Mouse (Mus musculus): ENCODE measurements at regions not wholly inside any gene's neighbourhood (a gene's known extent, or its start where the extent isn't known, plus 50 kb on each side); places are given as distances from the start of the nearest gene placed in this dataset.

GRCm38 (mm10) chr15:61189981-61190380 is 267.2 kb upstream of the A1bg start:
- in situ Hi-C loops (cut with MboI; ENCODE audit: low pct_ligation_motif_present, low pct_unique_long_range_greater_than_20kb, low sequenced_read_pairs) (no loop called here), dilution Hi-C loops (cut with MboI; ENCODE audit: extremely low pct_ligation_motif_present, extremely low pct_unique_long_range_greater_than_20kb, low sequenced_read_pairs) (no loop called here)
- H3K4me1 ChIP-seq (ENCODE audit: control insufficient read depth in 1 of 2, insufficient read depth in 2 of 2), result no peaks in the 10 kb centered on the region
- H3K9ac ChIP-seq (ENCODE audit: insufficient read depth, low read depth), result no peak overlapping the region
- H3K9me3 ChIP-seq (replicated peaks; ENCODE audit: low read length), result no peaks in the 10 kb centered on the region
- no peaks in the 10 kb centered on the region for H3K79me2 ChIP-seq (replicated peaks; ENCODE audit: control insufficient read depth, extremely low read depth, insufficient read depth, poor library complexity, severe bottlenecking)
- H3K27me3 ChIP-seq (replicated peaks), result no peaks in the 10 kb centered on the region
- no peak for TF ChIP-seq ZC3H11A (IDR thresholded peaks at IDR 0.05; ENCODE audit: low read depth, low read length)
- TF ChIP-seq MAX (IDR thresholded peaks at IDR 0.05; ENCODE audit: low read length), result no peak
- no peak for TF ChIP-seq JUND (conservative IDR thresholded peaks at IDR 0.05; ENCODE audit: low read depth, low read length)
- no peak for TF ChIP-seq ZNF384 (IDR thresholded peaks at IDR 0.05; ENCODE audit: low read depth, low read length)
- TF ChIP-seq MEF2A (IDR thresholded peaks at IDR 0.05; ENCODE audit: borderline replicate concordance, low read depth, low read length), result no peak
- no peak for TF ChIP-seq POLR2AphosphoS2 (IDR thresholded peaks at IDR 0.05; ENCODE audit: low read depth, low read length)
- no peak for TF ChIP-seq TBP (conservative IDR thresholded peaks at IDR 0.05; ENCODE audit: low read depth, low read length)
- TF ChIP-seq CHD1 (IDR thresholded peaks at IDR 0.05; ENCODE audit: low read depth, low read length), result no peak
- no peak for TF ChIP-seq HCFC1 (IDR thresholded peaks at IDR 0.05; ENCODE audit: low read depth, low read length)
- no peak for TF ChIP-seq TCF12 (IDR thresholded peaks at IDR 0.05; ENCODE audit: low read depth, low read length)
- TF ChIP-seq SMC3 (IDR thresholded peaks at IDR 0.05; ENCODE audit: low read depth, low read length), result no peak
- no peak for TF ChIP-seq NELFE (IDR thresholded peaks at IDR 0.05; ENCODE audit: low read depth, low read length)
- TF ChIP-seq MAFK (IDR thresholded peaks at IDR 0.05; ENCODE audit: insufficient replicate concordance, low read length), result no peak
- no peak for TF ChIP-seq POLR2A (IDR thresholded peaks at IDR 0.05; ENCODE audit: low read depth, low read length)
- TF ChIP-seq ELF1 (IDR thresholded peaks at IDR 0.05; ENCODE audit: low read depth, low read length), result no peak
- TF ChIP-seq E2F4 (IDR thresholded peaks at IDR 0.05; ENCODE audit: insufficient replicate concordance, low read depth, low read length), result no peak
- no peak for TF ChIP-seq IRF4 (IDR thresholded peaks at IDR 0.05; ENCODE audit: low read depth, low read length)
- H3K36me3 ChIP-seq (replicated peaks in 1 of 2; ENCODE audit: control insufficient read depth in 1 of 2, insufficient read depth in 1 of 2, low read length in 1 of 2), result no peaks in the 10 kb centered on the region
- no peak overlapping the region for H3K4me2 ChIP-seq (ENCODE audit: insufficient read depth, low read depth, poor library complexity, severe bottlenecking)
- no peak overlapping the region for H3K4me3 ChIP-seq (replicated peaks in 1 of 3; ENCODE audit: low read depth in 2 of 3, low read length in 2 of 3, poor library complexity in 1 of 3)
- DNase-seq (ENCODE audit: extremely low read depth), result no peak
- no peak overlapping the region for H3K27ac ChIP-seq (ENCODE audit: insufficient read depth, low read depth)

GRCm38 (mm10) chr15:61189481-61189880 is 266.7 kb upstream of the A1bg start:
- H3K36me3 ChIP-seq (replicated peaks in 1 of 2; ENCODE audit: control insufficient read depth in 1 of 2, insufficient read depth in 1 of 2, low read length in 1 of 2), result no peaks in the 10 kb centered on the region
- H3K27ac ChIP-seq (ENCODE audit: insufficient read depth, low read depth), result no peak overlapping the region
- no peak overlapping the region for H3K9ac ChIP-seq (ENCODE audit: insufficient read depth, low read depth)
- H3K9me3 ChIP-seq (replicated peaks; ENCODE audit: low read length), result no peaks in the 10 kb centered on the region
- in situ Hi-C loops (cut with MboI; ENCODE audit: low pct_ligation_motif_present, low pct_unique_long_range_greater_than_20kb, low sequenced_read_pairs), result no loop called here
- no peak for DNase-seq (ENCODE audit: extremely low read depth)
- no peak for TF ChIP-seq CHD1 (IDR thresholded peaks at IDR 0.05; ENCODE audit: low read depth, low read length)
- no peak for TF ChIP-seq NRF1 (IDR thresholded peaks at IDR 0.05; ENCODE audit: low read depth, low read length)
- TF ChIP-seq UBTF (IDR thresholded peaks at IDR 0.05; ENCODE audit: low read depth, low read length), result no peak
- no peak for TF ChIP-seq BHLHE40 (IDR thresholded peaks at IDR 0.05; ENCODE audit: low read depth, low read length)
- no peak for TF ChIP-seq ETS1 (conservative IDR thresholded peaks at IDR 0.05; ENCODE audit: low read depth, low read length)
- TF ChIP-seq SMC3 (IDR thresholded peaks at IDR 0.05; ENCODE audit: low read depth, low read length), result no peak
- no peak for TF ChIP-seq MAX (IDR thresholded peaks at IDR 0.05; ENCODE audit: low read length)
- no peak for TF ChIP-seq SIN3A (IDR thresholded peaks at IDR 0.05; ENCODE audit: low read length)
- TF ChIP-seq ZKSCAN1 (IDR thresholded peaks at IDR 0.05; ENCODE audit: borderline replicate concordance, low read depth, low read length), result no peak
- no peak for TF ChIP-seq MAFK (IDR thresholded peaks at IDR 0.05; ENCODE audit: insufficient replicate concordance, low read length)
- no peak for TF ChIP-seq TBP (conservative IDR thresholded peaks at IDR 0.05; ENCODE audit: low read depth, low read length)
- TF ChIP-seq POLR2A (IDR thresholded peaks at IDR 0.05; ENCODE audit: low read depth, low read length), result no peak
- H3K4me2 ChIP-seq (ENCODE audit: insufficient read depth, low read depth, poor library complexity, severe bottlenecking), result no peak overlapping the region
- no peaks in the 10 kb centered on the region for H3K4me1 ChIP-seq (ENCODE audit: control insufficient read depth in 1 of 2, insufficient read depth in 2 of 2)
- no peaks in the 10 kb centered on the region for H3K79me2 ChIP-seq (replicated peaks; ENCODE audit: control insufficient read depth, extremely low read depth, insufficient read depth, poor library complexity, severe bottlenecking)
- dilution Hi-C loops (cut with MboI; ENCODE audit: extremely low pct_ligation_motif_present, extremely low pct_unique_long_range_greater_than_20kb, low sequenced_read_pairs), result no loop called here
- no peaks in the 10 kb centered on the region for H3K27me3 ChIP-seq (replicated peaks)
- H3K4me3 ChIP-seq (replicated peaks in 1 of 3; ENCODE audit: low read depth in 2 of 3, low read length in 2 of 3, poor library complexity in 1 of 3), result no peak overlapping the region

Measured in CH12.LX (cell line).